Mouse (Mus musculus): Measurements from ENCODE around the gene Hnrnpa0. TPM values are rescaled to one million over a fixed set of nuclear protein-coding genes. Genes with fewer than 3 reads are reported as not detected.
"Not testable (repeated sequence)": the region's sequence is repeated elsewhere in the genome, so short reads cannot be mapped to it uniquely, and the experiment has no call there.

Hnrnpa0 gene
- polyA plus RNA-seq, 1 experiment from 2014 or later, result 51.2 TPM

DNA sequence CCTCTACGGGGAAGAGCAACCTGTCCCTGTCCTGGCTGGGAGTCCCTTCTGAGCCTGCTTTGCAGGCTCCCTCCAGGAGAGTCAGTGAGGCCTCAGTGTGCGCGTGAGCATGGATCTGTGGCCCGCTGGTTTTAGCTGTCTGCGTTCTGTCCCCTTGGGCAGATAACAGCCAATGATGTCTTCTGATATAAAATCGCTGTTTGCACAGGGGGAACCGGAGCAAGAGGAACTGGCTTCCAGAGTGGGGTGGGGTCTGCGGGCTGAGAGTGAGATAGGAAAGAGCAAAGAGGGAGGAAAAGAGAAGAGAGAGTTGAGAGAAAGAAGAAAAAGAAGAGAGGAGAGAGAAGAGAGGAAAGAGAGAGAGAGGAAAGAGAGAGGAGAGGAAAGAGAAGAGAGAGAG lies 28.7 kb upstream of the Hnrnpa0 start:
- 28% methylated on average over 8 of the region's 8 CpGs for WGBS
- no peak for ATAC-seq (replicated peaks; ENCODE audit: low FRiP score)
- Histone ChIP-seq H3K4me1 (replicated peaks; ENCODE audit: control insufficient read depth, insufficient read depth, low read length) (no peaks in the 10 kb centered on the region), H3K4me2 (ENCODE audit: low read depth, low read length, severe bottlenecking) (peak overlapping the region; percentile 98), H3K9me3 (ENCODE audit: control insufficient read depth, low read length) (no peaks in the 10 kb centered on the region), H3K9ac (ENCODE audit: low read length) (peak overlapping the region; percentile 76; the same call in 1 of the 2 replicates), H3K36me3 (ENCODE audit: control insufficient read depth, insufficient read depth, low read length) (peaks cover 10% of the 10 kb centered on the region), H3K27ac (ENCODE audit: low read depth, low read length) (no peak overlapping the region), H3K27me3 (ENCODE audit: control insufficient read depth, insufficient read depth, low read length) (no peaks in the 10 kb centered on the region), H3K4me3 (ENCODE audit: low read depth, low read length) (peak overlapping the region; percentile 77)
- DNase-seq (ENCODE audit: low spot score), result no peak

DNA sequence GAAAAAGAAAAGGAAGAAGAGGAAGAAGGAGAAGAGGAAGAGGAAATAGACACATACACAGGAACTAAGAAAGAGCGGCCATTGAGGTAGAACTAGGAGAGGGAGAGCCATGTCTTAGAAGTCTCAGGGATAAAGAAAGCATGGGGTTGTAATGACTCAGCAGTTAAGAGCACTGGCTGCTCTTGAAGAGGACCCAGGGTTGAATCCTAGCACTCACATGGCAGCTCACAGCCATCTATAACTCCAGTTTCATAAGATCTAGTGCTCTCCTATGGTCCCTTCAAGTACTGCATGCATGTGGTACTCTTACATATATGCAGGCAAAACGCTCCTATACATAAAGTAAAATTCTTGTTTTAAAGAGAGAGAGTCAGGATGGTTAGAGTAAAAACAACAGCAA lies 27.7 kb upstream of the Hnrnpa0 start:
- no peaks in the 10 kb centered on the region for H3K9me3 ChIP-seq (ENCODE audit: control insufficient read depth, low read length)
- H3K36me3 ChIP-seq (ENCODE audit: control insufficient read depth, insufficient read depth, low read length), result peaks cover 4% of the 10 kb centered on the region
- no peak overlapping the region for H3K9ac ChIP-seq (ENCODE audit: low read length)
- DNase-seq (ENCODE audit: low spot score) (no peak), ATAC-seq (replicated peaks; ENCODE audit: low FRiP score) (no peak)
- no peak overlapping the region for H3K4me3 ChIP-seq (ENCODE audit: low read depth, low read length)
- no peaks in the 10 kb centered on the region for H3K27me3 ChIP-seq (ENCODE audit: control insufficient read depth, insufficient read depth, low read length)
- no peak overlapping the region for H3K27ac ChIP-seq (ENCODE audit: low read depth, low read length)
- H3K4me2 ChIP-seq (ENCODE audit: low read depth, low read length, severe bottlenecking), result no peak overlapping the region
- WGBS, result 94% methylated on average over 2 of the region's 2 CpGs
- H3K4me1 ChIP-seq (replicated peaks; ENCODE audit: control insufficient read depth, insufficient read depth, low read length), result no peaks in the 10 kb centered on the region

DNA sequence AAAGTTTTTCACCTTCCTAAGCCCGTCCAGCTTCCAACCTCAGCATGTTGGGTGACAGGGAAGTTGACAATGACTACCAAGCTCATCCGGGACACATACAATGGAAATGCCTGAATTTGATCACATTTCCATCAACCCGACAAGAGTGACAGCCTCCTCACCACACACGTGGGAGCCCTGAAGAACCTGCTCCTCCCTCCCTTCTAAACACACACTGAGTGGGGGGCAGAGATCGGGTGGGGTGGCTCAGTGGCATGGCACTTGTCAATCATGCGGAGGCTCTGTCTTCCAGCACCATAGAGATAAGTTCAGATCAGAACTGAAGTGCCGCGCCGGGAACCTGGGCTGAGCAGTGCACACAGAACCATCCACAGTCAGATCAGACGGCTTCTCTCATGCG lies 22.1 kb upstream of the Hnrnpa0 start:
- H3K36me3 ChIP-seq (ENCODE audit: control insufficient read depth, insufficient read depth, low read length), result no peaks in the 10 kb centered on the region
- H3K4me3 ChIP-seq (ENCODE audit: low read depth, low read length), result no peak overlapping the region
- H3K27me3 ChIP-seq (ENCODE audit: control insufficient read depth, insufficient read depth, low read length), result no peaks in the 10 kb centered on the region
- no peak overlapping the region for H3K9ac ChIP-seq (ENCODE audit: low read length)
- H3K4me1 ChIP-seq (replicated peaks; ENCODE audit: control insufficient read depth, insufficient read depth, low read length), result no peaks in the 10 kb centered on the region
- H3K27ac ChIP-seq (ENCODE audit: low read depth, low read length), result no peak overlapping the region
- H3K4me2 ChIP-seq (ENCODE audit: low read depth, low read length, severe bottlenecking), result no peak overlapping the region
- no peaks in the 10 kb centered on the region; the same call in 1 of the 2 replicates for H3K9me3 ChIP-seq (ENCODE audit: control insufficient read depth, low read length)
- ATAC-seq (replicated peaks; ENCODE audit: low FRiP score) (no peak), DNase-seq (ENCODE audit: low spot score) (no peak)
- WGBS, result 79% methylated on average over 11 of the region's 11 CpGs

DNA sequence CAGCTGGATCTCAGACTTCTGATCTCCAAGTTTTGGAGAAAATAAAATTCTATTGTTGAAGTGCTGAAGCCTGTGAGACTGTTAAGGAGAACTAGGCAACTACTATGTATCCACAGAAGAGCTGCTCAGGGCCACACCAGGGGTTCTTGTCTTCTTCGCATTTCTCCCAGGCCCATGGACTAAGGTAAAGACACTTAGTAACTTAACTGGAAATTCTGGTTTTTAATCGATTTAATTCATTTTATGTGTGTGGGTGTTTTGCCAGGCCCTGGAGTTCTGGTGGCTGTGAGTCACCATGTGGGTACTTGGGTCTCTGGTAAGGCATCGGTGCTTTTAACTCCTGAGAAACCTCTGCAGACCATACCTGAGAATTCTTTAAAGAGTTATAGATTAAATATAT lies 21.3 kb upstream of the Hnrnpa0 start:
- no peak overlapping the region for H3K4me2 ChIP-seq (ENCODE audit: low read depth, low read length, severe bottlenecking)
- no peaks in the 10 kb centered on the region for H3K27me3 ChIP-seq (ENCODE audit: control insufficient read depth, insufficient read depth, low read length)
- no peaks in the 10 kb centered on the region for H3K36me3 ChIP-seq (ENCODE audit: control insufficient read depth, insufficient read depth, low read length)
- ATAC-seq (replicated peaks; ENCODE audit: low FRiP score) (no peak), DNase-seq (ENCODE audit: low spot score) (no peak)
- H3K4me3 ChIP-seq (ENCODE audit: low read depth, low read length), result no peak overlapping the region
- 89% methylated on average over 3 of the region's 3 CpGs for WGBS
- H3K4me1 ChIP-seq (replicated peaks; ENCODE audit: control insufficient read depth, insufficient read depth, low read length), result no peaks in the 10 kb centered on the region
- H3K27ac ChIP-seq (ENCODE audit: low read depth, low read length), result no peak overlapping the region
- H3K9ac ChIP-seq (ENCODE audit: low read length), result no peak overlapping the region
- no peaks in the 10 kb centered on the region; the same call in 1 of the 2 replicates for H3K9me3 ChIP-seq (ENCODE audit: control insufficient read depth, low read length)

DNA sequence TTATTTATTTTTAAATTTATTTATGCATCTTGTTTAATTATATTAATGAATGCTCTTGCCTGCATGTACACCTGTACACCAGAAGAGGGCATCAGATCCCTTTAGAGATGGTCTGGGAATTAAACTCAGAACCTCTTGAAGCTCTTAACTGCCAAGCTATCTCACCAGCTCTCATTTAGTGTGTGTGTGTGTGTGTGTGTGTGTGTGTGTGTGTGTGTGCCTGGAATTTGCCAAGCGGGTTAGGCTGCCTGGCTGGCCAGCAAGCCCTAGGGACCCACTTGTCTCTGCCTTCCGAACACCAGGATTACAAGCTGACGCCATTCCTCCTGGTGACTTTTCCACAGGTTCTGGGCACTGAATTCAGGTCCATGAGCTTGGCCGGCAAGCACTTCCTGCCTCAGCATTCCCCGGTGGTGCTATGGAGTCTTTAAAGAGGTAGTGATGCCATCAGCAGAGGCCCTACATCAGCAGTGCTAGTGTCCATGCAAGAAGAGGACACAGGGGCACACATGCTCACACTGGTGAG lies 20.7 kb upstream of the Hnrnpa0 start:
- Histone ChIP-seq H3K9ac (ENCODE audit: low read length) (no peak overlapping the region; the same call in 1 of the 2 replicates), H3K4me1 (replicated peaks; ENCODE audit: control insufficient read depth, insufficient read depth, low read length) (no peaks in the 10 kb centered on the region), H3K9me3 (ENCODE audit: control insufficient read depth, low read length) (no peaks in the 10 kb centered on the region; the same call in 1 of the 2 replicates), H3K27me3 (ENCODE audit: control insufficient read depth, insufficient read depth, low read length) (no peaks in the 10 kb centered on the region), H3K27ac (ENCODE audit: low read depth, low read length) (no peak overlapping the region), H3K4me3 (ENCODE audit: low read depth, low read length) (peak overlapping the region; percentile 34), H3K4me2 (ENCODE audit: low read depth, low read length, severe bottlenecking) (peak overlapping the region; percentile 74), H3K36me3 (ENCODE audit: control insufficient read depth, insufficient read depth, low read length) (no peaks in the 10 kb centered on the region)
- DNase-seq (ENCODE audit: low spot score) (no peak), ATAC-seq (replicated peaks; ENCODE audit: low FRiP score) (peak; percentile 42; the same call in 1 of the 2 replicates)
- 46% methylated on average over 5 of the region's 5 CpGs for WGBS

DNA sequence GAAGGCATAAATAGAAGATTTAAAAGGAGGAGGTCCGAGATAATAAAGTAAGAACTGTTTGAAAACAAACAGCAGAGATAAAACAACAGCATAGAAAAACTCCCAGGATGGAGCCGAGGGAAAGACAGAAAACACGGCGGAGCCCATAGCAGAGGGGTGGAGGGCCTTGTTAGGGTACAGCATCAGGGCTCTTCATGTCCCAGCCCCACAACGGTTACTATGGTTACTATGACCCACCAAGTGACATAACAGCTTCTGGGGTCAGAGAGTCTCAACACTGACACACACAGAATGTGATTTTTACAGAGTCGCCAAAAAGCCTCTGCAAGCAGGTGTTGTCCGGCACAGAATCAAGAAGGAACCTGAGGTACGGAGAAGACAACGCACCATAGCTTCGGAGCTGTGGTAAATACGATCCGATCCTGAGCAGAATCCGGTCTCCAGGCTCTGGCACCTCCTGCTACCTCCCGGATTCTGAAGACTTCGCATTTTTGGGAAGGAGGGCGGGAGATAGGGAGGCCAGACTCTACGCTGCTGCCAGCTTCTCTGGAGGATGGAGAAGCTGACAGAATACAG lies 20.0 kb upstream of the Hnrnpa0 start:
- H3K27ac ChIP-seq (ENCODE audit: low read depth, low read length), result no peak overlapping the region
- no peaks in the 10 kb centered on the region for H3K36me3 ChIP-seq (ENCODE audit: control insufficient read depth, insufficient read depth, low read length)
- peak; percentile 84 for DNase-seq (ENCODE audit: low spot score)
- H3K4me3 ChIP-seq (ENCODE audit: low read depth, low read length), result peak overlapping the region; percentile 34
- H3K4me1 ChIP-seq (replicated peaks; ENCODE audit: control insufficient read depth, insufficient read depth, low read length), result no peaks in the 10 kb centered on the region
- ATAC-seq (replicated peaks; ENCODE audit: low FRiP score), result peak; percentile 93
- no peaks in the 10 kb centered on the region for H3K27me3 ChIP-seq (ENCODE audit: control insufficient read depth, insufficient read depth, low read length)
- H3K9me3 ChIP-seq (ENCODE audit: control insufficient read depth, low read length), result no peaks in the 10 kb centered on the region; the same call in 1 of the 2 replicates
- peak overlapping the region; percentile 74 for H3K4me2 ChIP-seq (ENCODE audit: low read depth, low read length, severe bottlenecking)
- WGBS, result 1% methylated on average over 17 of the region's 17 CpGs
- peak overlapping the region; percentile 37; the same call in 1 of the 2 replicates for H3K9ac ChIP-seq (ENCODE audit: low read length)

DNA sequence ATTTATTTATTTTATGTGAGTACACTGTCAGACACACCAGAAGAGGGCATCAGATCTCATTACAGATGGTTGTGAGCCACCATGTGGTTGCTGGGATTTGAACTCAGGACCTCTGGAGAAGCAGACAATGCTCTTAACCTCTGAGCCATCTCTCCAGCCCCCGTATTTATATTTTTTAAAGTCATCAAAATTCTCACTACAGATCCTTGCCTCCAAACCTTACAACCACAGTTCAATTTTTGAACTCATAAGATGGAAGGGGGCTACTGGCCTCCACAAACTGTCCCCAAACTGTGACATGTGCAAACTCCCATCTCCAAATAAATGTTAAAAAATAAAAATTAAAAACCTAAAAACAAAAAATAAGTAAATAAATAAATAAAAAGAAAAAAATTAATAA lies 19.4 kb upstream of the Hnrnpa0 start:
- Histone ChIP-seq H3K4me2 (ENCODE audit: low read depth, low read length, severe bottlenecking) (no peak overlapping the region), H3K27ac (ENCODE audit: low read depth, low read length) (no peak overlapping the region), H3K9me3 (ENCODE audit: control insufficient read depth, low read length) (no peaks in the 10 kb centered on the region; the same call in 1 of the 2 replicates), H3K27me3 (ENCODE audit: control insufficient read depth, insufficient read depth, low read length) (no peaks in the 10 kb centered on the region), H3K9ac (ENCODE audit: low read length) (no peak overlapping the region), H3K4me1 (replicated peaks; ENCODE audit: control insufficient read depth, insufficient read depth, low read length) (no peaks in the 10 kb centered on the region), H3K36me3 (ENCODE audit: control insufficient read depth, insufficient read depth, low read length) (no peaks in the 10 kb centered on the region), H3K4me3 (ENCODE audit: low read depth, low read length) (no peak overlapping the region)
- 69% methylated on average over 1 of the region's 1 CpGs for WGBS
- DNase-seq (ENCODE audit: low spot score) (no peak), ATAC-seq (replicated peaks; ENCODE audit: low FRiP score) (no peak)

DNA sequence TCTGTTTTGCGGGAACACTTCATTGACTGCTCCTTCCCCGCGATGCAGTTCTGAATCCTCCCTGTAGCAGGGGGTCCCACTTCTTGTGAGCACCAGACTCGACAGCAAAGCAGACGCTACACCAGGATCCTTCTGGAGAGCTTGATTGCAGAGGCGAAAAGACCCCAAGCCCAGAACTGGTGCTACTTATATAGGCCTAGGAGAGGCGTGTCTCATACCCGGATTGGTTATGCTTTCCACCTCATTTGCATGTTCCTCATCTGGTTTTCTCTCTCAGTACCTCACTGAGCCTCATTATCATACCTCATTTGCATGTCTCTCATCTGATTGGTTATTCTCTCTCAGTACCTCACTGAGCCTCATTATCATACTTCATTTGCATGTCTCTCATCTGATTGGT lies 18.2 kb upstream of the Hnrnpa0 start:
- not testable (repeated sequence) for H3K27ac ChIP-seq (ENCODE audit: low read depth, low read length); H3K9me3 ChIP-seq (ENCODE audit: control insufficient read depth, low read length); H3K36me3 ChIP-seq (ENCODE audit: control insufficient read depth, insufficient read depth, low read length); ATAC-seq (replicated peaks; ENCODE audit: low FRiP score); DNase-seq (ENCODE audit: low spot score); H3K27me3 ChIP-seq (ENCODE audit: control insufficient read depth, insufficient read depth, low read length); H3K9ac ChIP-seq (ENCODE audit: low read length); H3K4me1 ChIP-seq (replicated peaks; ENCODE audit: control insufficient read depth, insufficient read depth, low read length); H3K4me3 ChIP-seq (ENCODE audit: low read depth, low read length); H3K4me2 ChIP-seq (ENCODE audit: low read depth, low read length, severe bottlenecking)
- 96% methylated on average over 8 of the region's 8 CpGs for WGBS

DNA sequence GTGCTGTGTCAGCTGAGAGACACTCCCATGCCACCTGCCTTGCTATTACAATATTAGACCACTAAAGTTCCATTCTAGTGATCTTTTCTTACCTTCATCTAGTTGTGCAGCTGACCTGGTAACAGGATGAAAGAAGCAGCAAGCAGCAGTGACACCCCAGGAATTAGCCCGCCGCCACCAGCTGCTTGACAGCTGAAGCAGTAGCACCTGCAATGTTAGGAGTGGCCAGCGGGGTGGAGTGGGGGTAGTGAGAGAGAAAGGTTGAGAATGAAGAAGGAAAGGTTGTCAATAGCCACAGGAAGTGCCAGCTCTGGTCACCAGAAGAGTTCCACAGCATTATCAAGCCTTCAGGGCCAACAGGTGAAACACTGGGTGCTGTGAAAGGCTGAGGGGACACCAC lies 3.3 kb upstream of the Hnrnpa0 start:
- Histone ChIP-seq H3K36me3 (ENCODE audit: control insufficient read depth, insufficient read depth, low read length) (no peaks in the 10 kb centered on the region; the same call in 1 of the 2 replicates), H3K27ac (ENCODE audit: low read depth, low read length) (no peak overlapping the region), H3K9ac (ENCODE audit: low read length) (no peak overlapping the region), H3K27me3 (ENCODE audit: control insufficient read depth, insufficient read depth, low read length) (no peaks in the 10 kb centered on the region), H3K9me3 (ENCODE audit: control insufficient read depth, low read length) (no peaks in the 10 kb centered on the region), H3K4me1 (replicated peaks; ENCODE audit: control insufficient read depth, insufficient read depth, low read length) (peaks cover 2% of the 10 kb centered on the region; the same call in 1 of the 2 replicates), H3K4me2 (ENCODE audit: low read depth, low read length, severe bottlenecking) (no peak overlapping the region), H3K4me3 (ENCODE audit: low read depth, low read length) (no peak overlapping the region)
- DNase-seq (ENCODE audit: low spot score) (no peak), ATAC-seq (replicated peaks; ENCODE audit: low FRiP score) (no peak)
- 56% methylated on average over 3 of the region's 3 CpGs for whole genome bisulfite sequencing
